ENCODE assay signal across 8 mouse cellular contexts in the genomic region with DNA sequence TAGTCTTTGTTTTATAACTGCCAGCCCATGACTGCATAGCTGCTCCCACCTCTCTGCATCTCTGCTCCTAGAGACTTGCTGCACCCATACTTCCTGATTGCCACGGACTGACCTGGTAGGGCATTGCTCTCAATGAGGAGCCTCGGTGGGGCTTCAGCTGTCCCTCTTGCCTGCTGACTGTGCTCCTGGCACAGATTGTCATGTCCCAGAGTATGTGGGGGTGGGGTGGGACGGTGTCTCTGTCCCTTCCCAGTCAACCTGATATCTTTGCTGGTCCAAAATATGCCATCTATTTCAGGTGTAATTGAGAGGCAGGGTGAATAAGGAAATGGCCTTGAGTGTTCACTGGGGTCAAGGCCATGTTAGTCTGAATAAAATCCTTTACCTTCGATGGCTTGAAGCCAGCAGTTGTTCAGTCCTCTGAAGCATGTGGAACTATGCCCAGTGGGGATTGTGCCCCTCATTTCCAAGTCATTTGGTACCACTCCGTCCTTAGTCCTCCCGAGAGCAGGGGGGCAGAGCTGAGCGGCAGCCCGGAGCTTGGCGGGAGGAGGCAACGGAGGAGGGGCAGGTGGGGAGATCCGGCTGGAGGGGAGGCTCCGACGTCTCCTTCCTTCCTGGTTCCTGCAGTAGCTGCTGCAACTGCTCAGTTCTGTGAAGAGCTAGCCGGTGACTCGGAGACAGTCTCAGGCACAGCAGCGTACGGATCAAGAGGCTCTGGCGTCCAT. TPM values are rescaled to one million over a fixed set of nuclear protein-coding genes. Genes with fewer than 3 reads are reported as not detected.
DNase-seq lines count a peak whose midpoint lies in the region; ATAC-seq and TF ChIP-seq lines count a peak whose summit lies in the region.

TSS of gene Osbpl7 (plus strand) at position 413 of the 728 bp plus-strand sequence.

- no peaks in the 10 kb centered on the region for H3K9me3 ChIP-seq in heart, embryonic 13.5 days
- H3K9me3 ChIP-seq in liver, embryonic 13.5 days (replicated peaks) = no peaks in the 10 kb centered on the region
- no peaks in the 10 kb centered on the region for H3K9me3 ChIP-seq in stomach, embryonic 15.5 days

- no peaks in the 10 kb centered on the region for H3K27me3 ChIP-seq in heart, embryonic 13.5 days (replicated peaks)
- H3K27me3 ChIP-seq in liver, embryonic 13.5 days = no peaks in the 10 kb centered on the region
- no peaks in the 10 kb centered on the region for H3K27me3 ChIP-seq in stomach, embryonic 15.5 days (replicated peaks)

- H3K36me3 ChIP-seq in heart, embryonic 13.5 days = peaks cover 63% of the 10 kb centered on the region
- H3K36me3 ChIP-seq in liver, embryonic 13.5 days = peaks cover 50% of the 10 kb centered on the region
- H3K36me3 ChIP-seq in stomach, embryonic 15.5 days = peaks cover 17% of the 10 kb centered on the region; the same call in 1 of the 2 replicates

- DNase-seq in CD4-positive helper T cell, adult 2 months (ENCODE audit: low read depth, low spot score) = peak; percentile 75
- DNase-seq in fibroblast of lung, adult 2 months (ENCODE audit: low read depth) = peak; percentile 42
- peak; percentile 87 for DNase-seq in kidney, postnatal 10 days
- peak; percentile 50 for DNase-seq in liver, embryonic 13.5 days
- peak; percentile 51 for DNase-seq in neural tube, embryonic 10.5 days (ENCODE audit: extremely low spot score, low spot score)

- H3K9ac ChIP-seq in heart, embryonic 13.5 days = peak within 1 kb of the TSS; percentile 91
- peak within 1 kb of the TSS; percentile 80 for H3K9ac ChIP-seq in liver, embryonic 13.5 days
- H3K9ac ChIP-seq in stomach, embryonic 15.5 days = peak within 1 kb of the TSS; percentile 83

- peaks cover 12% of the 10 kb centered on the region for H3K4me1 ChIP-seq in bone marrow macrophage, adult 2 months (ENCODE audit: control insufficient read depth, insufficient read depth, low read length)
- H3K4me1 ChIP-seq in heart, embryonic 13.5 days = peaks cover 24% of the 10 kb centered on the region
- H3K4me1 ChIP-seq in liver, embryonic 13.5 days (replicated peaks) = peaks cover 28% of the 10 kb centered on the region
- H3K4me1 ChIP-seq in stomach, embryonic 15.5 days = peaks cover 26% of the 10 kb centered on the region

- ATAC-seq in heart, embryonic 13.5 days (ENCODE audit: extremely low read depth, insufficient number of reproducible peaks, low FRiP score, low TSS enrichment) = peak; percentile 31; the same call in 1 of the 2 replicates
- peak; percentile 63 for ATAC-seq in liver, embryonic 13.5 days (ENCODE audit: low read depth)
- peak; percentile 68 for ATAC-seq in stomach, embryonic 15.5 days (ENCODE audit: insufficient read depth, low FRiP score, low read depth)

- WGBS in heart, embryonic 13.5 days = 5% methylated on average over 18 of the region's 18 CpGs
- WGBS in liver, embryonic 13.5 days (ENCODE audit: insufficient replicate concordance) = 6% methylated on average over 18 of the region's 18 CpGs
- 5% methylated on average over 18 of the region's 18 CpGs for WGBS in stomach, embryonic 15.5 days

- no peak for TF ChIP-seq CTCF in bone marrow macrophage, adult 2 months (IDR thresholded peaks at IDR 0.05; ENCODE audit: low read depth, low read length)

- TF ChIP-seq POLR2A in bone marrow macrophage, adult 2 months (IDR thresholded peaks at IDR 0.05; ENCODE audit: borderline replicate concordance, low read depth, low read length) = no peak

- peak within 1 kb of the TSS; percentile 84 for H3K4me3 ChIP-seq in bone marrow macrophage, adult 2 months (ENCODE audit: insufficient read depth, low read length)
- peak within 1 kb of the TSS; percentile 79 for H3K4me3 ChIP-seq in heart, embryonic 13.5 days
- H3K4me3 ChIP-seq in liver, embryonic 13.5 days (replicated peaks) = peak within 1 kb of the TSS; percentile 71
- H3K4me3 ChIP-seq in stomach, embryonic 15.5 days (replicated peaks) = peak within 1 kb of the TSS; percentile 62

- H3K27ac ChIP-seq in bone marrow macrophage, adult 2 months (ENCODE audit: insufficient read depth, low read depth, low read length) = no peak within 1 kb of the TSS
- peak within 1 kb of the TSS; percentile 61 for H3K27ac ChIP-seq in heart, embryonic 13.5 days (replicated peaks)
- peak within 1 kb of the TSS; percentile 71 for H3K27ac ChIP-seq in liver, embryonic 13.5 days
- peak within 1 kb of the TSS; percentile 75 for H3K27ac ChIP-seq in stomach, embryonic 15.5 days

- peak within 1 kb of the TSS; percentile 98 for H3K4me2 ChIP-seq in heart, embryonic 13.5 days
- H3K4me2 ChIP-seq in liver, embryonic 13.5 days = peak within 1 kb of the TSS; percentile 85
- peak within 1 kb of the TSS; percentile 88 for H3K4me2 ChIP-seq in stomach, embryonic 15.5 days

RNA-seq across cellular contexts. Expression of gene Osbpl7, which starts in this region (rescaled TPM):
- 8.5 and 9.2 TPM in 2 replicates for polyA plus RNA-seq in bone marrow macrophage, adult 2 months (2012; ENCODE audit: insufficient read depth, insufficient read length, missing spikeins)
- polyA plus RNA-seq in heart, embryonic 13.5 days (2015; fragmentation: Nextera tagmentation; extraction: Ambion mirVana) = 6.2 and 6.5 TPM in 2 replicates
- polyA plus RNA-seq in liver, embryonic 13.5 days (2015; fragmentation: Nextera tagmentation; extraction: Ambion mirVana) = 2.3 and 2.7 TPM in 2 replicates
- polyA plus RNA-seq in stomach, embryonic 15.5 days (2015; fragmentation: Nextera tagmentation; extraction: Ambion mirVana) = 7.8 and 9.5 TPM in 2 replicates
